Mouse (Mus musculus) embryonic fibroblast, embryonic 13.5 days (primary cell): ENCODE results near the gene Kif16b.

Source experiments
- CTCF ChIP-seq: IDR thresholded peaks from 2 replicates; pipeline ENCODE4 v1.5.1; 2011; ENCODE audit warnings: mild to moderate bottlenecking, control low read depth, low read length, moderate library complexity, borderline replicate concordance; ENCODE audit not compliant: insufficient read depth
- POLR2A ChIP-seq: IDR thresholded peaks from 2 replicates; pipeline ENCODE4 v1.6.1; 2011; ENCODE audit warnings: low read depth, mild to moderate bottlenecking, control low read depth, low read length, moderate library complexity

GRCm38 (mm10) chr2:142893780-142894179, 7.6 kb downstream of the Kif16b start:
- no peak for TF ChIP-seq POLR2A
- TF ChIP-seq CTCF, result no peak
